In the genomic region with DNA sequence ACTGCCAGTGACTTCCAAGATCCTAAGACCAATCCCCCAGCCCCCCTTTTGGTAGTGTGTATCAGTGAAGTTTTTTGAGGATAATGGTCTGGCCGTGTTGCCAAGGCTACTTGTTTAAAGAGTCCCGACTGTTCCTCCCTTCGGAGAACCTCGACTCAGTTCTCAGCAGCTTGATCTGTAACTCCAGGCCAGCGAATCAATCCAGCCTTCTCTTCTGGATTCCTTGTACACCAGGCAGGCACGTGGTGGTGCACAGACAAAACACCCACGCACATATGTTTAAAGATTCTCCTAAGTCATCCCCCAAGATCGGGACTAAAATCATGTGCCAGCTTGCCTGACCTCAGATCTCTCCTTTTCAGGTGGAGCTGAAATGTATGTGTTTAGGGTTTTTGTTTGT, we compare ENCODE assay signal across 7 mouse cellular contexts. TPM values are rescaled to one million over a fixed set of nuclear protein-coding genes. Genes with fewer than 3 reads are reported as not detected.
DNase-seq lines count a peak whose midpoint lies in the region; ATAC-seq lines count a peak whose summit lies in the region.
"Not testable (repeated sequence)": the region's sequence is repeated elsewhere in the genome, so short reads cannot be mapped to it uniquely, and the experiment has no call there.

No protein-coding gene starts in this region.

- H3K27ac ChIP-seq in forebrain, embryonic 11.5 days (ENCODE audit: low read depth, low read length); heart, embryonic 15.5 days; intestine, embryonic 16.5 days (ENCODE audit: low read length); limb, embryonic 12.5 days; lung, embryonic 15.5 days; neural tube, embryonic 11.5 days (ENCODE audit: low read depth, low read length): not testable (repeated sequence)

- H3K27me3 ChIP-seq in forebrain, embryonic 11.5 days (ENCODE audit: control insufficient read depth, insufficient read depth, low read length); heart, embryonic 15.5 days; intestine, embryonic 16.5 days (replicated peaks; ENCODE audit: control insufficient read depth, insufficient read depth, low read length); limb, embryonic 12.5 days; lung, embryonic 15.5 days; neural tube, embryonic 11.5 days (ENCODE audit: control insufficient read depth, insufficient read depth, low read length): not testable (repeated sequence)

- H3K36me3 ChIP-seq in forebrain, embryonic 11.5 days (ENCODE audit: control insufficient read depth, insufficient read depth, low read length); intestine, embryonic 16.5 days (ENCODE audit: control insufficient read depth, insufficient read depth, low read length); neural tube, embryonic 11.5 days (ENCODE audit: control insufficient read depth, insufficient read depth, low read length): not testable (repeated sequence)
- peaks cover 31% of the 10 kb centered on the region for H3K36me3 ChIP-seq in heart, embryonic 15.5 days
- peaks cover 35% of the 10 kb centered on the region for H3K36me3 ChIP-seq in limb, embryonic 12.5 days
- H3K36me3 ChIP-seq in lung, embryonic 15.5 days = peaks cover 22% of the 10 kb centered on the region

- not testable (repeated sequence) for H3K9ac ChIP-seq in forebrain, embryonic 11.5 days (ENCODE audit: low read length); heart, embryonic 15.5 days; limb, embryonic 12.5 days (replicated peaks); lung, embryonic 15.5 days; neural tube, embryonic 11.5 days (ENCODE audit: low read length)
- peak overlapping the region; percentile 96 for H3K9ac ChIP-seq in intestine, embryonic 16.5 days (ENCODE audit: low read depth, low read length)

- peak overlapping the region; percentile 90; the same call in 1 of the 2 replicates for H3K4me2 ChIP-seq in forebrain, embryonic 11.5 days (ENCODE audit: low read depth, low read length, severe bottlenecking)
- H3K4me2 ChIP-seq in heart, embryonic 15.5 days = peak overlapping the region; percentile 96
- peak overlapping the region; percentile 82; the same call in 1 of the 2 replicates for H3K4me2 ChIP-seq in intestine, embryonic 16.5 days (ENCODE audit: low read depth, low read length)
- H3K4me2 ChIP-seq in limb, embryonic 12.5 days = peak overlapping the region; percentile 95
- peak overlapping the region; percentile 95 for H3K4me2 ChIP-seq in lung, embryonic 15.5 days
- H3K4me2 ChIP-seq in neural tube, embryonic 11.5 days (ENCODE audit: low read depth) = peak overlapping the region; percentile 94

- WGBS in forebrain, embryonic 11.5 days = 93% methylated on average over 8 of the region's 8 CpGs
- WGBS in heart, embryonic 15.5 days = 86% methylated on average over 8 of the region's 8 CpGs
- WGBS in intestine, embryonic 16.5 days = 89% methylated on average over 8 of the region's 8 CpGs
- WGBS in limb, embryonic 12.5 days = 91% methylated on average over 8 of the region's 8 CpGs
- WGBS in lung, embryonic 15.5 days = 88% methylated on average over 8 of the region's 8 CpGs
- 90% methylated on average over 8 of the region's 8 CpGs for WGBS in neural tube, embryonic 11.5 days

- not testable (repeated sequence) for H3K4me1 ChIP-seq in forebrain, embryonic 11.5 days (replicated peaks; ENCODE audit: control insufficient read depth, insufficient read depth, low read length); neural tube, embryonic 11.5 days (ENCODE audit: control insufficient read depth, insufficient read depth, low read length)
- H3K4me1 ChIP-seq in heart, embryonic 15.5 days (replicated peaks) = peaks cover 26% of the 10 kb centered on the region
- peaks cover 18% of the 10 kb centered on the region for H3K4me1 ChIP-seq in intestine, embryonic 16.5 days (ENCODE audit: control insufficient read depth, insufficient read depth, low read length)
- H3K4me1 ChIP-seq in limb, embryonic 12.5 days (replicated peaks) = peaks cover 20% of the 10 kb centered on the region
- H3K4me1 ChIP-seq in lung, embryonic 15.5 days = peaks cover 27% of the 10 kb centered on the region

- H3K9me3 ChIP-seq in forebrain, embryonic 11.5 days (ENCODE audit: control insufficient read depth, low read length); heart, embryonic 15.5 days (replicated peaks); intestine, embryonic 16.5 days (ENCODE audit: control insufficient read depth, low read length); limb, embryonic 12.5 days; lung, embryonic 15.5 days; neural tube, embryonic 11.5 days (ENCODE audit: control insufficient read depth, low read length): not testable (repeated sequence)

- peak; percentile 36 for DNase-seq in brain, adult 2 months (ENCODE audit: low read depth, low spot score)
- DNase-seq in forebrain, embryonic 11.5 days (ENCODE audit: low spot score); neural tube, embryonic 11.5 days (ENCODE audit: low spot score): not testable (repeated sequence)

- not testable (repeated sequence) for ATAC-seq in forebrain, embryonic 11.5 days (replicated peaks; ENCODE audit: low FRiP score); heart, embryonic 15.5 days (replicated peaks; ENCODE audit: insufficient number of reproducible peaks, insufficient read depth, low FRiP score, low read depth); intestine, embryonic 16.5 days; limb, embryonic 12.5 days (ENCODE audit: insufficient number of reproducible peaks, insufficient read depth, low FRiP score, low TSS enrichment, low read depth); lung, embryonic 15.5 days (ENCODE audit: borderline replicate concordance, extremely low read depth, low FRiP score, low TSS enrichment); neural tube, embryonic 11.5 days (ENCODE audit: insufficient read depth, low FRiP score, low TSS enrichment)

- not testable (repeated sequence) for H3K4me3 ChIP-seq in forebrain, embryonic 11.5 days (ENCODE audit: low read depth, low read length); neural tube, embryonic 11.5 days (ENCODE audit: low read depth, low read length)
- peak overlapping the region; percentile 96 for H3K4me3 ChIP-seq in heart, embryonic 15.5 days
- H3K4me3 ChIP-seq in intestine, embryonic 16.5 days (ENCODE audit: low read length) = peak overlapping the region; percentile 100
- peak overlapping the region; percentile 97; the same call in 1 of the 2 replicates for H3K4me3 ChIP-seq in limb, embryonic 12.5 days (replicated peaks)
- H3K4me3 ChIP-seq in lung, embryonic 15.5 days = peak overlapping the region; percentile 82; the same call in 1 of the 2 replicates

RNA-seq across cellular contexts. Expression of a gene that starts 1.7 kb away (rescaled TPM):
- 15.5 and 16.0 TPM in 2 replicates for polyA plus RNA-seq in forebrain, embryonic 11.5 days (2014; fragmentation: Nextera tagmentation; extraction: Ambion mirVana)
- 12.0 and 16.5 TPM in 2 replicates for polyA plus RNA-seq in heart, embryonic 15.5 days (2015; fragmentation: Nextera tagmentation; extraction: Ambion mirVana)
- 34.0 and 34.7 TPM in 2 replicates for polyA plus RNA-seq in intestine, embryonic 16.5 days (2015; fragmentation: Nextera tagmentation; extraction: Ambion mirVana)
- polyA plus RNA-seq in limb, embryonic 12.5 days (2016; fragmentation: Nextera tagmentation; extraction: Ambion mirVana) = 20.2 and 21.1 TPM in 2 replicates
- polyA plus RNA-seq in lung, embryonic 15.5 days (2015; fragmentation: Nextera tagmentation; extraction: Ambion mirVana) = 28.8 and 29.7 TPM in 2 replicates
- 13.8 and 17.5 TPM in 2 replicates for polyA plus RNA-seq in neural tube, embryonic 11.5 days (2014; fragmentation: Nextera tagmentation; extraction: Ambion mirVana)

RNA-seq across cellular contexts. Expression of a gene that starts 1.8 kb away (rescaled TPM):
- polyA plus RNA-seq in forebrain, embryonic 11.5 days (2014; fragmentation: Nextera tagmentation; extraction: Ambion mirVana) = 51.0 and 57.5 TPM in 2 replicates
- 26.1 and 29.8 TPM in 2 replicates for polyA plus RNA-seq in heart, embryonic 15.5 days (2015; fragmentation: Nextera tagmentation; extraction: Ambion mirVana)
- polyA plus RNA-seq in intestine, embryonic 16.5 days (2015; fragmentation: Nextera tagmentation; extraction: Ambion mirVana) = 22.0 and 23.5 TPM in 2 replicates
- polyA plus RNA-seq in limb, embryonic 12.5 days (2016; fragmentation: Nextera tagmentation; extraction: Ambion mirVana) = 38.1 and 38.3 TPM in 2 replicates
- polyA plus RNA-seq in lung, embryonic 15.5 days (2015; fragmentation: Nextera tagmentation; extraction: Ambion mirVana) = 28.4 and 29.5 TPM in 2 replicates
- polyA plus RNA-seq in neural tube, embryonic 11.5 days (2014; fragmentation: Nextera tagmentation; extraction: Ambion mirVana) = 59.8 and 63.8 TPM in 2 replicates

RNA-seq across cellular contexts. Expression of a gene that starts 21.6 kb away (rescaled TPM):
- polyA plus RNA-seq in forebrain, embryonic 11.5 days (2014; fragmentation: Nextera tagmentation; extraction: Ambion mirVana) = 191 and 197 TPM in 2 replicates
- 39.6 and 57.4 TPM in 2 replicates for polyA plus RNA-seq in heart, embryonic 15.5 days (2015; fragmentation: Nextera tagmentation; extraction: Ambion mirVana)
- polyA plus RNA-seq in intestine, embryonic 16.5 days (2015; fragmentation: Nextera tagmentation; extraction: Ambion mirVana) = 59.5 and 61.2 TPM in 2 replicates
- polyA plus RNA-seq in limb, embryonic 12.5 days (2016; fragmentation: Nextera tagmentation; extraction: Ambion mirVana) = 120 and 125 TPM in 2 replicates
- 74.6 and 83.2 TPM in 2 replicates for polyA plus RNA-seq in lung, embryonic 15.5 days (2015; fragmentation: Nextera tagmentation; extraction: Ambion mirVana)
- polyA plus RNA-seq in neural tube, embryonic 11.5 days (2014; fragmentation: Nextera tagmentation; extraction: Ambion mirVana) = 172 and 175 TPM in 2 replicates

RNA-seq across cellular contexts. Expression of a gene that starts 47.7 kb away (rescaled TPM):
- 78.0 and 93.0 TPM in 2 replicates for polyA plus RNA-seq in forebrain, embryonic 11.5 days (2014; fragmentation: Nextera tagmentation; extraction: Ambion mirVana)
- 26.2 and 41.0 TPM in 2 replicates for polyA plus RNA-seq in heart, embryonic 15.5 days (2015; fragmentation: Nextera tagmentation; extraction: Ambion mirVana)
- 14.3 and 15.1 TPM in 2 replicates for polyA plus RNA-seq in intestine, embryonic 16.5 days (2015; fragmentation: Nextera tagmentation; extraction: Ambion mirVana)
- 72.3 and 82.4 TPM in 2 replicates for polyA plus RNA-seq in limb, embryonic 12.5 days (2016; fragmentation: Nextera tagmentation; extraction: Ambion mirVana)
- polyA plus RNA-seq in lung, embryonic 15.5 days (2015; fragmentation: Nextera tagmentation; extraction: Ambion mirVana) = 43.7 and 47.3 TPM in 2 replicates
- 81.4 and 84.6 TPM in 2 replicates for polyA plus RNA-seq in neural tube, embryonic 11.5 days (2014; fragmentation: Nextera tagmentation; extraction: Ambion mirVana)
